Mouse (Mus musculus) stomach, postnatal 0 days (tissue): ENCODE measurements around the gene Rhbdl1. TPM values are rescaled to one million over a fixed set of nuclear protein-coding genes. Genes with fewer than 3 reads are reported as not detected.

Source experiments
- ATAC-seq: fragments of 200-750 bp; cut with Nextera tagmentation; 2 replicates; pipeline ENCODE4 v1.8.0; 2017; ENCODE audit not compliant: low FRiP score, low TSS enrichment
- DNase-seq: peaks from one replicate; pipeline ENCODE4 v3.0.0-alpha.2; 2016; ENCODE audit warnings: low spot score
- H3K27ac ChIP-seq: fragments of 300-500 bp; sonication (generic); replicated peaks from 2 replicates; pipeline ENCODE4 v1.5.1; 2014; ENCODE audit warnings: mild to moderate bottlenecking, control low read depth
- H3K27me3 ChIP-seq: fragments of 300-500 bp; sonication (generic); 2 replicates; pipeline ENCODE4 v1.6.1; 2014; ENCODE audit warnings: low read length; ENCODE audit not compliant: control insufficient read depth, insufficient read depth
- H3K36me3 ChIP-seq: fragments of 300-500 bp; sonication (generic); 2 replicates; pipeline ENCODE4 v1.6.1; 2014; ENCODE audit warnings: low read length, mixed read lengths; ENCODE audit not compliant: control insufficient read depth, insufficient read depth
- H3K4me1 ChIP-seq: fragments of 300-500 bp; sonication (generic); replicated peaks from 2 replicates; pipeline ENCODE4 v1.6.1; 2014; ENCODE audit warnings: antibody characterized with exemption; ENCODE audit not compliant: control insufficient read depth, insufficient read depth
- H3K4me2 ChIP-seq: fragments of 300-500 bp; sonication (generic); replicated peaks from 2 replicates; pipeline ENCODE4 v1.6.1; 2014; ENCODE audit warnings: low read depth, mild to moderate bottlenecking, control low read depth, moderate library complexity
- H3K4me3 ChIP-seq: fragments of 300-500 bp; sonication (generic); 2 replicates; pipeline ENCODE4 v1.5.1; 2014; ENCODE audit warnings: low read depth, low read length, control low read depth
- H3K9ac ChIP-seq: fragments of 300-500 bp; sonication (generic); 2 replicates; pipeline ENCODE4 v1.6.1; 2014; ENCODE audit warnings: mild to moderate bottlenecking, low read length, control low read depth, mixed read lengths
- H3K9me3 ChIP-seq: fragments of 300-500 bp; sonication (generic); 2 replicates; pipeline ENCODE4 v1.6.1; 2016; ENCODE audit warnings: low read length; ENCODE audit not compliant: control insufficient read depth
- CTCF ChIP-seq: IDR thresholded peaks from 2 replicates; pipeline ENCODE4 v1.5.1; 2016; ENCODE audit warnings: antibody characterized with exemption, low read depth, mild to moderate bottlenecking, moderate library complexity
- EP300 ChIP-seq: optimal IDR thresholded peaks from 2 replicates; pipeline ENCODE3; 2016; ENCODE audit warnings: antibody characterized with exemption
- WGBS: fragments of 180-500 bp; shearing (Covaris S2); extraction: QIAGEN DNeasy Blood & Tissue Kit; methylation state at CpG from one replicate; pipeline ENCODE4 v1.1.7; 2014; 5-methylcytosine and 5-hydroxymethylcytosine counted together
- polyA plus RNA-seq: library from polyadenylated mRNA; unstranded; fragments of >200 nt; fragmentation: Nextera tagmentation; extraction: Ambion mirVana; gene quantifications from 2 replicates; pipeline ENCODE4 v1.2.1, GENCODE M21; 2015

Rhbdl1 gene
- polyA plus RNA-seq, 1 experiment from 2014 or later, result 4.3 TPM

- WGBS, result 92% methylated on average over 19 of the region's 19 CpGs
- Histone ChIP-seq H3K9me3 (no peaks in the 10 kb centered on the region), H3K36me3 (peaks cover 11% of the 10 kb centered on the region; the same call in 1 of the 2 replicates), H3K4me2 (no peak overlapping the region), H3K4me3 (no peak overlapping the region), H3K9ac (no peak overlapping the region), H3K4me1 (peaks cover 5% of the 10 kb centered on the region; the same call in 1 of the 2 replicates), H3K27me3 (no peaks in the 10 kb centered on the region), H3K27ac (no peak overlapping the region)
- DNase-seq, result peak; percentile 13
- TF ChIP-seq CTCF (no peak), EP300 (no peak)
- no peak for ATAC-seq
Observed at GRCm38 (mm10) chr17:25878611-25879180, 41.6 kb upstream of the Rhbdl1 start.

GRCm38 (mm10) chr17:25877741-25878610 is 40.9 kb upstream of the Rhbdl1 start:
- peaks cover 7% of the 10 kb centered on the region; the same call in 1 of the 2 replicates for H3K36me3 ChIP-seq
- 90% methylated on average over 32 of the region's 32 CpGs for WGBS
- TF ChIP-seq EP300 (no peak), CTCF (no peak)
- H3K9me3 ChIP-seq, result no peaks in the 10 kb centered on the region
- H3K4me1 ChIP-seq, result peaks cover 5% of the 10 kb centered on the region; the same call in 1 of the 2 replicates
- no peaks in the 10 kb centered on the region for H3K27me3 ChIP-seq
- no peak overlapping the region for H3K4me3 ChIP-seq
- no peak overlapping the region for H3K4me2 ChIP-seq
- ATAC-seq (no peak), DNase-seq (peak; percentile 13)
- no peak overlapping the region for H3K27ac ChIP-seq
- H3K9ac ChIP-seq, result no peak overlapping the region

GRCm38 (mm10) chr17:25877025-25877424 is 39.9 kb upstream of the Rhbdl1 start:
- DNase-seq (no peak), ATAC-seq (no peak)
- Histone ChIP-seq H3K4me1 (peaks cover 5% of the 10 kb centered on the region; the same call in 1 of the 2 replicates), H3K27me3 (no peaks in the 10 kb centered on the region), H3K27ac (no peak overlapping the region), H3K9me3 (no peaks in the 10 kb centered on the region), H3K4me2 (no peak overlapping the region), H3K36me3 (peaks cover 4% of the 10 kb centered on the region; the same call in 1 of the 2 replicates), H3K9ac (no peak overlapping the region), H3K4me3 (no peak overlapping the region)
- WGBS, result 94% methylated on average over 3 of the region's 3 CpGs
- TF ChIP-seq CTCF (no peak), EP300 (no peak)

GRCm38 (mm10) chr17:25876347-25876915 is 39.3 kb upstream of the Rhbdl1 start:
- no peaks in the 10 kb centered on the region for H3K9me3 ChIP-seq
- H3K9ac ChIP-seq, result peak overlapping the region; percentile 68
- H3K27me3 ChIP-seq, result no peaks in the 10 kb centered on the region
- H3K36me3 ChIP-seq, result peaks cover 4% of the 10 kb centered on the region; the same call in 1 of the 2 replicates
- H3K4me1 ChIP-seq, result peaks cover 5% of the 10 kb centered on the region; the same call in 1 of the 2 replicates
- ATAC-seq (no peak), DNase-seq (no peak)
- H3K4me2 ChIP-seq, result peak overlapping the region; percentile 90
- H3K27ac ChIP-seq, result no peak overlapping the region
- H3K4me3 ChIP-seq, result peak overlapping the region; percentile 64
- no peak for TF ChIP-seq EP300
- no peak for TF ChIP-seq CTCF
- WGBS, result 54% methylated on average over 10 of the region's 10 CpGs

GRCm38 (mm10) chr17:25875171-25876136 is 38.4 kb upstream of the Rhbdl1 start:
- H3K27me3 ChIP-seq, result no peaks in the 10 kb centered on the region
- DNase-seq, result peak; percentile 92
- H3K4me1 ChIP-seq, result peaks cover 5% of the 10 kb centered on the region; the same call in 1 of the 2 replicates
- under 1% methylated on average over 59 of the region's 59 CpGs for WGBS
- H3K36me3 ChIP-seq, result peaks cover 4% of the 10 kb centered on the region; the same call in 1 of the 2 replicates
- peak overlapping the region; percentile 68 for H3K9ac ChIP-seq
- no peaks in the 10 kb centered on the region for H3K9me3 ChIP-seq
- TF ChIP-seq EP300 (peak; percentile 37), CTCF (peak; percentile 48)
- H3K27ac ChIP-seq, result peak overlapping the region; percentile 89
- peak overlapping the region; percentile 90 for H3K4me2 ChIP-seq
- ATAC-seq, result peak; percentile 87
- peak overlapping the region; percentile 64 for H3K4me3 ChIP-seq
